Mouse (Mus musculus): ENCODE data around the gene Mib2. TPM values are rescaled to one million over a fixed set of nuclear protein-coding genes. Genes with fewer than 3 reads are reported as not detected.

The Mib2 gene
- 183 and 185 TPM in 2 replicates for polyA plus RNA-seq (2012; rRNA removed)

DNA sequence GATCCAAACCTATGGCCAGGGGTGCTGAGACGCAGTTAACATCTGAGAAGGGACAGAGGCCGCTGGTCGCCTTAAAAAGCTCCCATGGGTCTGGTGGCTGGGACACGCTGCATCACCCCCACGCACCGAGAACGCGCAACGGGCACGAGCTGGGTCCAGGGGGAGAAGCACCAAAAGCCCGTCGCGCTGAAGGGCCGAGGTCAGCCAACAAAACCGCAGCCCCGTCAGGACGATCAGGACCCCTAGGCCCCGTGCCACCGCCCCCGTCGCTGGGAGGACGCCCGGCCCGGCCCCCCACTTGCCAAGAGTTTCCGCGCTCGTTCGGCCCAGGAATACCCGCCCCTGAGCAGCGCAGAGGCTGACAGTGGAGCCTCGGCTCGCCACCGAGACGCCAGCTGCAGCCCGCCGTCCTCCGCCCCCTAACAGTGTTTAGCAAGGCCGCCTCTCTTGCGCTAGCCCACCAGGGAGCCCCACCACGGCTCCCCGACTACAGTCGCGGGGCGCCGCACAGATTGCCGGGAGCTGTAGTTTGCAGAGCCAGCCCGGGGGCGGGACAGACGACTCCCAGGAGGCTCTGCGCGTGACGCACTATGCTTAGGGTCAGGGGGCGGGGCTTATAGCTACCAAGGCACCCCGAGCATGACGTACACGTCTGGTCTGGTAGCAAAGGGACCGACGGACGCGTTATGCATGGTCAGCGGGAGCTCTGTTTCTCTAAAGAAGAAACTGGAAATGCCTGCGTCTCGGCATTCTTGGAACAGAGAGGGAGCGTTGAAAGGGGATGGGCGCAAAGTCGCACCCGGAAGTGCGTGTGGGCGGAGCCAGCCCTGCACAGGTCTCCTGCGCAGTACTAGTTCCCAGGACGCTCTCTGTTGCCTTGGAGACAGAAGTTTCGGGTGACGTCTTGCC, at the start of gene Mib2:
Gene Mib2, minus strand, starts transcription at position 510 of the 909 bp plus-strand sequence.

GRCm38 (mm10) chr4:155704721-155705591, 36.0 kb upstream of the Mib2 start, which contains the start of gene Ssu72:
TSS of gene Ssu72 (plus strand) at chr4:155704800.

DNA sequence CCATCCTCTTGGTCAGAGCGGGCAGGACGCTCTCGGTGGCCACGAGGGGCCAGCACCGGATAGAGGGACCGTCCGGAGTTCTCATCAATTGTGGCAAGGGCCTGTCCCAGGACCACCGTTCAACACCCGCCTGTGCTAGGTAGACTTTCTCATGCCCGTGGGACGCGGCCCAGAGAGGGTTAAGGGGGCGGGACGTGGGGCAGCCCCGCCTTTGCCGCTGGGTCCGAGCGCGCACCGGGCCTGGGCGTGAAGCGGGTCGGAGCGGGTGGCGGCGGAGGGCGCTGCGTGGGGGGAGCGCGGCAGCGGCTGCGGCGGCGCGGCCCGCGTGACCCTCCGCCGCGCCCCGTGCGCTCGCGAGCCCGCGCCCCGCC, 25.1 kb upstream of the Mib2 start, which contains the start of gene Fndc10:
Gene Fndc10, plus strand, starts transcription at position 232 of the 371 bp plus-strand sequence.

DNA sequence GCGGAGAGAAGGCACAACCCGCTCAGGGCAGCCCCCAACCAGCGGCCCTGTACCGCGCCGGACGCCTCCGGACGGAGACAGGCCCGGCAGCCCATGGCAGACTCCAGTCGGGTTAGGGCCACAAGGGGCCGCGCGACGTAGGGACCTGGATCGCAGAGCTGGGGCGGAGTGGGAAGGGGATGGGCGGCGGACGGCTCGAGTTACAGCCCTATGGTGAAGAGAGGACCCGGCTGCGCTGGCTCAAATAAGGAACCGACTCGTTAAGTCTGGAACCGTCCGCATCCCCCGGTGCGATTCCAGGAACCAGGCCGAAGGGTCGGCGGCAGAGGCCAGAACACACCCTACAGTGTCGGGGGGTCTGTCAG, 15.9 kb downstream of the Mib2 start, which contains the start of gene Mmp23:
Gene Mmp23, minus strand, starts transcription at position 299 of the 365 bp plus-strand sequence.

DNA sequence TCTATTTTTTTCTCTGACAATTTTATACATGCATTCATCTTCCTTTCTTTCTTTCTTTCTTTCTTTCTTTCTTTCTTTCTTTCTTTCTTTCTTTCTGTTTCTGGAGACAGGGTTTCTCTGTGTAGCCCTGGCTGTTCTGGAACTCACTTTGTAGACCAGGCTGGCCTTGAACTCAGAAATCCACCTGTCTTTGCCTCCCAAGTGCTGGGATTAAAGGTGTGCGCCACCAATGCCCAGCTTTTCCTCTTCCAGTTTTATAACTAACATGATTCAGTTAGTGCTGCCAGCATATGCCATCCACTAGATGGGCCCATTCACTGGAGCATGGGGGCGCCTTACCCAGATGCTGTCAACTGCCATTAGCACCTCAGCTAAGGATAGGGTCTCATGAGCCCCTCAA, 23.7 kb downstream of the Mib2 start, which contains the start of gene Gm10563:
Gene Gm10563, minus strand, starts transcription at position 101 of the 400 bp plus-strand sequence.

GRCm38 (mm10) chr4:155624338-155625291, 44.4 kb downstream of the Mib2 start, which contains the start of gene Cdk11b:
TSS of gene Cdk11b (plus strand) at chr4:155624854.

Other genes starting within 250 kb of the Mib2 start
- gene Tmem52, start 200.1 kb downstream of the Mib2 start, polyA plus RNA-seq (2012; rRNA removed) = 24.6 and 32.7 TPM in 2 replicates
- 767 and 998 TPM in 2 replicates for gene Gnb1, start 177.8 kb downstream of the Mib2 start, polyA plus RNA-seq (2012; rRNA removed)
- 159 and 161 TPM in 2 replicates for gene Nadk, start 106.8 kb downstream of the Mib2 start, polyA plus RNA-seq (2012; rRNA removed)
- gene Slc35e2, start 67.8 kb downstream of the Mib2 start, polyA plus RNA-seq (2012; rRNA removed) = 10.1 and 12.7 TPM in 2 replicates
- gene Cdk11b, start 44.3 kb downstream of the Mib2 start, polyA plus RNA-seq (2012; rRNA removed) = 14.6 and 18.3 TPM in 2 replicates
- not detected in 2 replicates for gene Gm10563, start 23.8 kb downstream of the Mib2 start, polyA plus RNA-seq (2012; rRNA removed)
- gene Mmp23, start 15.8 kb downstream of the Mib2 start, polyA plus RNA-seq (2012; rRNA removed) = 270 and 504 TPM in 2 replicates
- 119 and 120 TPM in 2 replicates for gene Fndc10, start 25.1 kb upstream of the Mib2 start, polyA plus RNA-seq (2012; rRNA removed)
- gene Ssu72, start 35.6 kb upstream of the Mib2 start, polyA plus RNA-seq (2012; rRNA removed) = 155 and 186 TPM in 2 replicates
- 4.8 and 6.1 TPM in 2 replicates for gene Tmem240, start 65.6 kb upstream of the Mib2 start, polyA plus RNA-seq (2012; rRNA removed)
- 164 and 228 TPM in 2 replicates for gene Atad3a, start 91.9 kb upstream of the Mib2 start, polyA plus RNA-seq (2012; rRNA removed)
- gene Vwa1, start 105.5 kb upstream of the Mib2 start, polyA plus RNA-seq (2012; rRNA removed) = 38.0 and 45.5 TPM in 2 replicates
- gene Tmem88b, start 116.7 kb upstream of the Mib2 start, polyA plus RNA-seq (2012; rRNA removed) = 0.81 and 0.84 TPM in 2 replicates
- gene Ankrd65, start 121.2 kb upstream of the Mib2 start, polyA plus RNA-seq (2012; rRNA removed) = 7.0 and 7.3 TPM in 2 replicates
- gene Mrpl20, start 133.7 kb upstream of the Mib2 start, polyA plus RNA-seq (2012; rRNA removed) = 47.9 and 50.3 TPM in 2 replicates
- gene Ccnl2, start 143.3 kb upstream of the Mib2 start, polyA plus RNA-seq (2012; rRNA removed) = 79.1 and 80.1 TPM in 2 replicates
- gene Aurkaip1, start 162.1 kb upstream of the Mib2 start, polyA plus RNA-seq (2012; rRNA removed) = 206 and 229 TPM in 2 replicates
- gene Mxra8, start 170.5 kb upstream of the Mib2 start, polyA plus RNA-seq (2012; rRNA removed) = 550 and 561 TPM in 2 replicates
- gene Dvl1, start 178.2 kb upstream of the Mib2 start, polyA plus RNA-seq (2012; rRNA removed) = 237 and 243 TPM in 2 replicates
- gene Tas1r3, start 194.2 kb upstream of the Mib2 start, polyA plus RNA-seq (2012; rRNA removed) = 1.3 and 1.4 TPM in 2 replicates
- gene Cptp, start 200.2 kb upstream of the Mib2 start, polyA plus RNA-seq (2012; rRNA removed) = 43.1 and 47.1 TPM in 2 replicates
- gene Ints11, start 200.3 kb upstream of the Mib2 start, polyA plus RNA-seq (2012; rRNA removed) = 49.6 and 63.3 TPM in 2 replicates
- gene Pusl1, start 222.6 kb upstream of the Mib2 start, polyA plus RNA-seq (2012; rRNA removed) = 142 and 148 TPM in 2 replicates
- 47.6 and 51.6 TPM in 2 replicates for gene Acap3, start 222.6 kb upstream of the Mib2 start, polyA plus RNA-seq (2012; rRNA removed)